In genomic region chr2:120086038-120086437, GRCm38 (mm10) we compare ENCODE assay signal across 29 mouse cellular contexts.
"Had no signal": no experiment of that assay in that cellular context is flagged by ENCODE, and none has a peak within 500 bp of the region (broad histone marks: within the 10 kb centered on the region; RNA-seq: fewer than 3 reads in every experiment).

No protein-coding gene starts in this region.

- H3K36me3 ChIP-seq: embryonic facial prominence, embryonic 12.5 days; embryonic facial prominence, embryonic 13.5 days; embryonic facial prominence, embryonic 15.5 days; forebrain, embryonic 12.5 days; forebrain, embryonic 15.5 days had no signal

- H3K9ac ChIP-seq: embryonic facial prominence, embryonic 12.5 days; embryonic facial prominence, embryonic 13.5 days; embryonic facial prominence, embryonic 15.5 days; forebrain, embryonic 12.5 days; forebrain, embryonic 13.5 days; forebrain, embryonic 15.5 days; forebrain, postnatal 0 days had no signal

- H3K4me3 ChIP-seq: embryonic facial prominence, embryonic 10.5 days; embryonic facial prominence, embryonic 12.5 days; embryonic facial prominence, embryonic 13.5 days; embryonic facial prominence, embryonic 15.5 days; erythroblast, embryonic 14.5 days; forebrain, embryonic 10.5 days; forebrain, embryonic 12.5 days; forebrain, embryonic 13.5 days; forebrain, embryonic 15.5 days; heart, adult 2 months had no signal

- H3K4me1 ChIP-seq: embryonic facial prominence, embryonic 10.5 days; embryonic facial prominence, embryonic 12.5 days; embryonic facial prominence, embryonic 13.5 days; forebrain, embryonic 10.5 days; forebrain, embryonic 12.5 days; forebrain, embryonic 13.5 days; forebrain, embryonic 15.5 days had no signal

- ATAC-seq: forebrain, embryonic 13.5 days; forebrain, embryonic 14.5 days; forebrain, embryonic 15.5 days; forebrain, embryonic 16.5 days; forebrain, postnatal 0 days had no signal

- H3K27ac ChIP-seq: embryonic facial prominence, embryonic 10.5 days; embryonic facial prominence, embryonic 12.5 days; embryonic facial prominence, embryonic 13.5 days; embryonic facial prominence, embryonic 15.5 days; forebrain, embryonic 10.5 days; forebrain, embryonic 12.5 days; forebrain, embryonic 13.5 days; forebrain, embryonic 15.5 days; heart, adult 2 months had no signal

- H3K4me2 ChIP-seq: embryonic facial prominence, embryonic 12.5 days; embryonic facial prominence, embryonic 13.5 days; embryonic facial prominence, embryonic 15.5 days; forebrain, embryonic 12.5 days; forebrain, embryonic 13.5 days; forebrain, embryonic 15.5 days had no signal

- H3K27me3 ChIP-seq: embryonic facial prominence, embryonic 12.5 days; embryonic facial prominence, embryonic 13.5 days; embryonic facial prominence, embryonic 15.5 days; forebrain, embryonic 13.5 days; forebrain, embryonic 15.5 days had no signal

- DNase-seq: cerebellum, adult 18-20 months; cerebellum, adult 2 months; cerebellum, adult 8-10 months; cerebellum, adult 9-10 months; cerebellum, adult 9-11 months; cerebellum, postnatal 10 days; cerebellum, postnatal 14 days; cerebellum, postnatal 25 days; cerebellum, postnatal 36 days; embryo, embryonic 11 days; forebrain, postnatal 0 days; gastrocnemius, postnatal 10 days; gastrocnemius, postnatal 14 days; gastrocnemius, postnatal 25 days; gastrocnemius, postnatal 36 days; heart, adult 11 months; heart, adult 18-20 months; heart, adult 2 months had no signal

- H3K9me3 ChIP-seq: embryonic facial prominence, embryonic 10.5 days; embryonic facial prominence, embryonic 12.5 days; embryonic facial prominence, embryonic 13.5 days; embryonic facial prominence, embryonic 15.5 days; forebrain, embryonic 10.5 days; forebrain, embryonic 12.5 days; forebrain, embryonic 13.5 days; forebrain, embryonic 15.5 days had no signal
